Mouse (Mus musculus) MEL (cell line): Measurements from ENCODE around the gene Cox4i2. TPM values are rescaled to one million over a fixed set of nuclear protein-coding genes. Genes with fewer than 3 reads are reported as not detected.

Experiments used
- DNase-seq: peaks from one replicate; pipeline ENCODE4 v3.0.0; 2011; ENCODE audit warnings: low read depth, low spot score
- H3K27ac ChIP-seq: 2 replicates; pipeline ENCODE4 v1.5.1; 2012; ENCODE audit warnings: low read depth, mild to moderate bottlenecking, control low read depth, low read length, moderate library complexity; ENCODE audit not compliant: control insufficient read depth
- H3K27me3 ChIP-seq, 2 experiments: fragments of 150-350 bp in 1 of 2; sonication (generic) in 1 of 2; 2 replicates each; pipeline ENCODE4 v1.6.1; 2012; ENCODE audit warnings: low read length in 2 of 2, mild to moderate bottlenecking in 2 of 2, improper control_type of control experiment in 1 of 2, moderate library complexity in 1 of 2; ENCODE audit not compliant: insufficient read depth in 2 of 2, control insufficient read depth in 1 of 2
- H3K36me3 ChIP-seq, 2 experiments: 2 replicates each; pipeline ENCODE4 v1.6.1; 2012 to 2014; ENCODE audit warnings: low read length in 2 of 2, improper control_type of control experiment in 1 of 2, inconsistent platforms in 1 of 2, mild to moderate bottlenecking in 1 of 2; ENCODE audit not compliant: insufficient read depth in 2 of 2, control insufficient read depth in 1 of 2
- H3K4me1 ChIP-seq, 2 experiments: fragments of 150-350 bp in 1 of 2; sonication (generic) in 1 of 2; 2 replicates each; pipeline ENCODE4 v1.6.1; 2012; ENCODE audit warnings: low read length in 2 of 2, improper control_type of control experiment in 1 of 2, mild to moderate bottlenecking in 1 of 2; ENCODE audit not compliant: insufficient read depth in 2 of 2, control insufficient read depth in 1 of 2
- H3K4me3 ChIP-seq, 2 experiments: fragments of 150-350 bp in 1 of 2; sonication (generic) in 1 of 2; 2 replicates each; pipeline ENCODE4 v1.5.1; 2012; ENCODE audit warnings: low read depth in 2 of 2, low read length in 2 of 2, mild to moderate bottlenecking in 2 of 2, moderate library complexity in 2 of 2, control low read depth in 1 of 2, improper control_type of control experiment in 1 of 2; ENCODE audit not compliant: control insufficient read depth in 1 of 2, insufficient read depth in 1 of 2
- H3K79me2 ChIP-seq: 2 replicates; pipeline ENCODE4 v1.6.1; 2012; ENCODE audit warnings: mild to moderate bottlenecking, low read length, moderate library complexity; ENCODE audit not compliant: control insufficient read depth, poor library complexity, insufficient read depth
- H3K9ac ChIP-seq: 2 replicates; pipeline ENCODE4 v1.6.1; 2012; ENCODE audit warnings: low read depth, mild to moderate bottlenecking, control low read depth, low read length, moderate library complexity; ENCODE audit not compliant: control insufficient read depth, poor library complexity, severe bottlenecking
- H3K9me3 ChIP-seq: fragments of 150-350 bp; sonication (generic); replicated peaks from 2 replicates; pipeline ENCODE4 v1.6.1; 2012; ENCODE audit warnings: mild to moderate bottlenecking, low read length, improper control_type of control experiment, moderate library complexity; ENCODE audit not compliant: insufficient read depth
- CTCF ChIP-seq, 3 experiments: IDR thresholded peaks in 2 of 3; conservative IDR thresholded peaks in 1 of 3; 2 replicates each; pipeline ENCODE4 v1.5.1; 2011 to 2012; ENCODE audit warnings: low read length in 3 of 3, low read depth in 2 of 3, mild to moderate bottlenecking in 2 of 3, improper control_type of control experiment in 1 of 3, inconsistent platforms in 1 of 3, mixed read lengths in 1 of 3, moderate library complexity in 1 of 3; ENCODE audit not compliant: control insufficient read depth in 1 of 3, insufficient read depth in 1 of 3, poor library complexity in 1 of 3, severe bottlenecking in 1 of 3
- E2F4 ChIP-seq: IDR thresholded peaks from 2 replicates; pipeline ENCODE4 v1.6.1; 2011; ENCODE audit warnings: low read depth, low read length, improper control_type of control experiment, borderline replicate concordance
- EP300 ChIP-seq, 2 experiments: IDR thresholded peaks; 2 replicates each; pipeline ENCODE4 v1.6.1; 2011; ENCODE audit warnings: improper control_type of control experiment in 2 of 2, low read length in 2 of 2, low read depth in 1 of 2, mild to moderate bottlenecking in 1 of 2
- ETS1 ChIP-seq: IDR thresholded peaks from 2 replicates; pipeline ENCODE4 v1.6.1; 2012; ENCODE audit warnings: low read depth, mild to moderate bottlenecking, inconsistent platforms, low read length, improper control_type of control experiment, moderate library complexity
- GATA1 ChIP-seq: IDR thresholded peaks from 2 replicates; pipeline ENCODE4 v1.6.1; 2011; ENCODE audit warnings: low read depth, low read length, improper control_type of control experiment
- HCFC1 ChIP-seq: IDR thresholded peaks from 2 replicates; pipeline ENCODE4 v1.6.1; 2012; ENCODE audit warnings: low read depth, mild to moderate bottlenecking, inconsistent platforms, low read length, improper control_type of control experiment, moderate library complexity
- MAFK ChIP-seq: IDR thresholded peaks from 2 replicates; pipeline ENCODE4 v1.6.1; 2011; ENCODE audit warnings: low read depth, mild to moderate bottlenecking, low read length, improper control_type of control experiment, borderline replicate concordance
- MAX ChIP-seq: IDR thresholded peaks from 2 replicates; pipeline ENCODE4 v1.6.1; 2011; ENCODE audit warnings: low read length, improper control_type of control experiment
- MAZ ChIP-seq: IDR thresholded peaks from 2 replicates; pipeline ENCODE4 v1.6.1; 2012; ENCODE audit warnings: low read depth, mild to moderate bottlenecking, inconsistent platforms, low read length, improper control_type of control experiment
- MYB ChIP-seq: IDR thresholded peaks from 2 replicates; pipeline ENCODE4 v1.6.1; 2011; ENCODE audit warnings: mild to moderate bottlenecking, low read depth, low read length, improper control_type of control experiment
- NELFE ChIP-seq: IDR thresholded peaks from 2 replicates; pipeline ENCODE4 v1.6.1; 2011; ENCODE audit warnings: low read depth, low read length, improper control_type of control experiment
- NRF1 ChIP-seq: IDR thresholded peaks from 2 replicates; pipeline ENCODE4 v1.6.1; 2014; ENCODE audit warnings: low read depth, mild to moderate bottlenecking, inconsistent platforms, low read length, improper control_type of control experiment, moderate library complexity; ENCODE audit not compliant: poor library complexity, insufficient read depth, severe bottlenecking
- RAD21 ChIP-seq: IDR thresholded peaks from 2 replicates; pipeline ENCODE4 v1.6.1; 2011; ENCODE audit warnings: mild to moderate bottlenecking, low read depth, low read length, improper control_type of control experiment
- SIN3A ChIP-seq: IDR thresholded peaks from 2 replicates; pipeline ENCODE4 v1.6.1; 2012; ENCODE audit warnings: low read length, improper control_type of control experiment, inconsistent platforms
- SMC3 ChIP-seq: IDR thresholded peaks from 2 replicates; pipeline ENCODE4 v1.6.1; 2011; ENCODE audit warnings: low read depth, low read length, improper control_type of control experiment
- TAL1 ChIP-seq: IDR thresholded peaks from 2 replicates; pipeline ENCODE4 v1.6.1; 2012; ENCODE audit warnings: mild to moderate bottlenecking, inconsistent platforms, low read length, moderate library complexity, mixed read lengths
- TBP ChIP-seq: IDR thresholded peaks from 2 replicates; pipeline ENCODE4 v1.8.0; 2011; ENCODE audit warnings: low read depth, low read length, improper control_type of control experiment
- TCF12 ChIP-seq: IDR thresholded peaks from 2 replicates; pipeline ENCODE4 v1.6.1; 2014; ENCODE audit warnings: low read depth, mild to moderate bottlenecking, inconsistent platforms, low read length, improper control_type of control experiment, moderate library complexity
- ZC3H11A ChIP-seq: IDR thresholded peaks from 2 replicates; pipeline ENCODE4 v1.6.1; 2012; ENCODE audit warnings: low read depth, mild to moderate bottlenecking, inconsistent platforms, low read length, improper control_type of control experiment
- ZNF384 ChIP-seq: IDR thresholded peaks from 2 replicates; pipeline ENCODE4 v1.6.1; 2012; ENCODE audit warnings: low read depth, mild to moderate bottlenecking, inconsistent platforms, low read length, improper control_type of control experiment
- polyA plus RNA-seq, 2 experiments: library from polyadenylated mRNA; stranded (reverse) in 1 of 2; unstranded in 1 of 2; fragments of >175 nt in 1 of 2; fragments of >200 nt in 1 of 2; gene quantifications; 2 replicates each; pipeline versions ENCODE4 v1.2.1 to v1.2.4; 2012; ENCODE audit warnings: low replicate concordance in 2 of 2, low read depth in 1 of 2; ENCODE audit not compliant: insufficient read length in 2 of 2, insufficient read depth in 1 of 2, missing spikeins in 1 of 2
- total RNA-seq: library from RNA; depleted of rRNA; stranded (reverse); fragments of 300-350 nt; gene quantifications from 2 replicates; pipeline ENCODE4 v1.2.3, GENCODE M21; 2012

Cox4i2 gene
- total and polyA plus RNA-seq, 3 experiments = 0.17 TPM; not detected in 2

DNA sequence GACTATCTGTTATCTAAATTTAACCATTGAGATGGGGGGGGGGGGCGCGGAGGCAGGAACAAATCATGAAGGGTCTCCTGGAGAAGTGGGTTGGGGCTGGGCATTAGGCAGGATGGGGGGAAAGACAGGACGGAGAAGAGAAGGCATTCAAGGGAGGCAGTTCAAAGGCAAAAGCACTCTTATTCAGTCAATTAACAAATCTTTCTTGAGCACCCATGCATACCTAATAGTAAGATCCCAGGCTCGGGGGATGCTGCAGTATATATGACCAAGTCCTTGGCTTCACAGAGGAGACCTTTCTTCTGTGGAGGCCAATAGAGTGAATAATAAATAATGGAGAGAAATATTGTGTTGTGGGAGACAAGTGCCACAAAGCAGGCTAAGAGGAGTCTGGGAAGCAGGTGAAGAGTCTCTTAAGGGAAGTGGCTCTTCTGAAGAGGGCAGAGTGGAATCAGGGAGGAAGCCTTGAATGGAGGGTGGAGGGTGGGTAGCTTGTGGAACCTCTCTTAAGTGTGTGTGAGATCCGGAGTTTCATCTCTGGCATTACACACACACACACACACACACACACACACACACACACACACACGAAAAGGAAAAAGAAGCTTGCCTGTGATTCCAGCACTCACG lies 11.2 kb downstream of the Cox4i2 start:
- H3K27me3 ChIP-seq = no peaks in the 10 kb centered on the region

DNA sequence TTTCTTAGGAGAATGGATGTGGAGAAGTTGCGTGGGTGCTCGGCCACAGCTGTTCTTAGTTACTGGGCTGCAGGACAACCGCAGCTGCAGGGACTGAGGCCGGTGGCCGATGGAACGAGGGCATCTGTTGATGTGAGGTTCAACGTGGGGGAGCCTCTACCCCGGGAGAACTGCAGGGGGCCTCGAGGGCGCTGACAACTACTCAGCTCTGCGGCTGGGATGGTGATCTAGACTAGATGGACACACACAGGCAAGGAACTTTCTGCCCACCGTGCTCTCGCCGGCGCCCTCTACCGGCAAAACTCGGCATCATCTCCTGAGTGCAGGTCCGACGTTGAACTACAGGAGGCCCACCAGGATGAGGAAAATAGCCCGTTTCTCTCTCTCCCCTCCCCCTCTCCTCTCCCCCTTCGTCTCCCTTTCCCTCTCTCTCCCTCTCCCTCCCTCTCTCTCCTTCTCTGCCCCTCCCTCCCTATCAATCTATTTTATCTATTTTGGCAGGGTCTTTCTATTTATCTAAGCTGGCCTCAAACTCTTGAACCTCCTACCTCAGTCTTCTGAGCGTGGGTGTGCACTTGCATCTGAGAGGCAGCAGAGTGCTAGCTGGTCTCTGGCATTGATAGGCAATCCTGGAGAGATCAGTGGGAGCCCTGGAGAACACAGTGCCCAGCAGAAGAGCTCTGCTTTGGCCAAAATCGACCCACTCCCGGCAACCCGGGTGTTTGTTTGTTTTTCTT lies 12.6 kb downstream of the Cox4i2 start:
- no peak; the same call in 1 of the 2 replicates for TF ChIP-seq ETS1
- peak; percentile 45; the same call in 1 of the 2 replicates for TF ChIP-seq GATA1
- peak; percentile 62; the same call in 1 of the 2 replicates for TF ChIP-seq MAZ
- TF ChIP-seq CTCF (IDR thresholded peaks at IDR 0.05 in 2 of 3, conservative IDR thresholded peaks at IDR 0.05 in 1 of 3; ENCODE audit: control insufficient read depth in 1 of 3, insufficient read depth in 1 of 3, low read depth in 2 of 3, low read length in 3 of 3, poor library complexity in 1 of 3, severe bottlenecking in 1 of 3) = peak; percentile 88 to 93 (median 92)
- no peak for TF ChIP-seq E2F4
- TF ChIP-seq TCF12 = peak; percentile 49
- TF ChIP-seq SMC3 = peak; percentile 77
- 0 out of 2 replicates have a peak, but pooled peaks have one; percentile 14 for TF ChIP-seq TAL1
- TF ChIP-seq NRF1 = no peak
- no peak for TF ChIP-seq NELFE
- 0 out of 2 replicates have a peak, but pooled peaks have one; percentile 27 for TF ChIP-seq SIN3A
- TF ChIP-seq MYB = no peak
- TF ChIP-seq MAFK = no peak
- TF ChIP-seq HCFC1 = no peak
- TF ChIP-seq EP300 (IDR thresholded peaks at IDR 0.05; ENCODE audit: low read depth in 1 of 2, low read length in 2 of 2) = peak in 1 of 2 experiments; percentile 68; a peak in 1 of 4 replicates
- TF ChIP-seq RAD21 = peak; percentile 54
- TF ChIP-seq ZC3H11A = peak; percentile 51
- no peak for TF ChIP-seq MAX
- H3K27ac ChIP-seq = peak overlapping the region; percentile 17
- peak overlapping the region; percentile 12 to 38; a peak in 3 of 4 replicates for H3K4me3 ChIP-seq
- peaks cover 0 to 27% of the 10 kb centered on the region in 2 experiments; a peak in 2 of 4 replicates for H3K36me3 ChIP-seq
- H3K9ac ChIP-seq = peak overlapping the region; percentile 48
- H3K79me2 ChIP-seq = no peaks in the 10 kb centered on the region
- H3K9me3 ChIP-seq = no peaks in the 10 kb centered on the region
- H3K27me3 ChIP-seq = no peaks in the 10 kb centered on the region
- peak; percentile 88 for DNase-seq
- H3K4me1 ChIP-seq = peaks cover 3 to 47% of the 10 kb centered on the region in 2 experiments

More for the DNA sequence above, 11.2 kb downstream of the Cox4i2 start:
- TF ChIP-seq TBP = no peak
- no peak for TF ChIP-seq TCF12
- TF ChIP-seq ZNF384 = no peak
- Histone ChIP-seq H3K4me3 (no peak overlapping the region), H3K27ac (no peak overlapping the region), H3K9ac (no peak overlapping the region), H3K79me2 (no peaks in the 10 kb centered on the region), H3K4me1 (peaks cover 0 to 42% of the 10 kb centered on the region in 2 experiments), H3K36me3 (peaks cover 0 to 24% of the 10 kb centered on the region in 2 experiments; a peak in 2 of 4 replicates), H3K9me3 (no peaks in the 10 kb centered on the region)
- no peak for DNase-seq
